Mouse (Mus musculus): ENCODE results near the gene Ifih1.

DNA sequence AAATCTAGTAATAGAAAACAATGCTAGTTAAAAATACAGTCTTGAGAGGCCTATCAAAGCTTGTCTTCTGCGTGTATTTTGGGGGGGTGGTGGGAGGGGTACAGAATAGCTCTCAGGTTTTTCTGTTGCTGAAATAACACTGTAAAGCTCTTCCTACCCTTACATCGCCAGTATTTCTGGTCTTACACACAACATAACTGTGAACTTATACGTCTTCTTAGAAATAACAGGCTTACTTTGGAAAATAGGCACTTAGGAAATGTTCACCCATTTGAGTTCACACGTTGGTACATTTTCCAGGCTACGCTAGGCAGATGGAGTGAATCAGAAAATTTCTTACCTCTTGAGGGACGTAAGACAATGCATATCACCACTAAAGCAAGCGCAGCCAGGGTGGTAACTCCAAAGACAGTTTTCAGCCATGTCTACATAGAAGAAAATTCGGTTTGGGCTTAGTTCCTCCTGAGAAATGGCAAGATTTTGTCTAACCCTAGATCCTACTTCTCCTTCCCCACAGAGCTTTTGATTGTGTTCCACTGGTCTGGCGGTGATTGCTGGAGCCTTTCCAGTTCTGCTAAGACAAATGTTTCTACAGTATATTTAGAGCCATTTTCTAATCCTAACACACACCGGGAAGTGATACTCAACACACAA is 72.8 kb downstream of the Ifih1 start:
- no peak for TF ChIP-seq CTCF (IDR thresholded peaks at IDR 0.05; ENCODE audit: low read depth)
- TF ChIP-seq EP300 (IDR thresholded peaks at IDR 0.05; ENCODE audit: low read depth), result no peak
